Mouse (Mus musculus): ENCODE measurements around the gene Socs3. TPM values are rescaled to one million over a fixed set of nuclear protein-coding genes. Genes with fewer than 3 reads are reported as not detected.
A peak's percentile ranks its signal among the peaks of the same experiment; 100 is the strongest.

Gene Socs3
- not detected in 2 replicates for polyA plus RNA-seq (2012; ENCODE audit: insufficient read depth, insufficient read length, low replicate concordance, missing spikeins)

DNA sequence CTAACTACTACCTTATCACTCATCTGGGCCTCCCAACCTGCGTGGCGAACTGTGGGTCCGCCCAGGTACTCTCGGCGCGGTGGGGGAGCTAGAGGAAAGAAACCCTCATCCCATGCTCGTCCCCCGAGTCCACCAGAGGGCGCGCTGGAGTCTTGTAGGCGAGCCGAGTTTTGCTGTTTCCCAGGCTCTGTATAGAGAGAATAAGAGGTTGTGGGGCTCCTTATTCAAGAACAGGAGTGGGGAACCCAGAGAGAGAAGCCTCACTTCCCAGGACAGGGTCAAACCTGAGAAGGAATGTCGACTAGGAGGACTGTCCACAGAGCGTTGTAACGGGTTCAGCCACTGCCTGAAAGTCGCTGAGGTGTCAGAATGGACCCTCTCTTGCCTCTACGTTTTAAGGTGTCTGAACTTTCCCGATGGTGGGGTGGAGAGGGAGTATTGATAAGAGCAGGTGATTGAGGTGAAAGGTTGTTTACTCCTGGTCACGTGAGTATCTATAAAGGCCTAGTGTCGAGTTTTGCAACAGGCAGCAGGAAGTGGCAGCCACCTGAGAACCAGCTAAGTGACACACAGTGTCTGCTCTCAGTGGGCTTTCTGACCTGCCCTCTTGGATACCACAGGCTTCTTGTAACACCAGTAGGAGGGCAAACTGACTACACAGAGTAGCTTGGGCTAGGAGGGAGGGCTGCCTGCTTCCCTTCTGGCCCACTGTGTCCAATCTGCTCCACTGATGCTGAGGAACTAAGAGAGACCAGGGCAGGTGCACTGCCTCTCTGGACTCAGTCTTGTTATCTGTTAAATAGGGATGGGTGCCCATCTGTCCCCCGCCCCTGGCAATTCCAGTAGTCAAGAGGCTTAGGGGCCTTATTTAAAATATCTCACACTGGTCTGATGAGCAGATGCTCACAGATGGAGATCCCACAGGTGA is at the start of gene Socs3:
Gene Socs3, minus strand, starts transcription at position 103 of the 928 bp plus-strand sequence.
- no peak within 1 kb of the TSS for H3K27ac ChIP-seq (ENCODE audit: insufficient read depth, low read depth, low read length)

DNA sequence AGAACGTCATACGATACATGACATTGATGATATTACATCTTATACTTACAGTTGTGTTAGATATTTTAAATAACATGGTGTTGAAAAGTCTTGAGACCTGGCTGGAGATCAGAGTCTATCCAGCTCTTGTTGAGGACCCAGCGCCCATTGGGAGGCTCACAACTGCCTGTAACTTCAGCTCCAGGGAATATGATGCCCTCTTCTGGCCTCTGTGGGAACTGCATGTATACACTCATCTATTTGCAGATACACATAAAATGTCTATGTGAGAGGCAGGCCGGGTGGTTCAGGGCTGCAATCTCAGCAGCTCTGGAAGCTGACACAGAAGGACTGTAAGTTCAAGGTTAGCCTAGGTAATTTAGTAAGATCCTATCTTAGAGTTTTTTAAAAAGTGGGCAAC is 48.5 kb upstream of the Socs3 start:
- WGBS: 97% methylated on average over 4 of the region's 4 CpGs
- TF ChIP-seq CTCF (IDR thresholded peaks at IDR 0.05; ENCODE audit: insufficient read depth, low read depth, low read length): no peak
- no peak for TF ChIP-seq POLR2A (IDR thresholded peaks at IDR 0.05; ENCODE audit: insufficient read depth, low read depth, low read length)
- Histone ChIP-seq H3K4me1 (ENCODE audit: control insufficient read depth, insufficient read depth, low read length) (peaks cover 4% of the 10 kb centered on the region; the same call in 1 of the 2 replicates), H3K4me3 (ENCODE audit: insufficient read depth, low read depth, low read length) (no peak overlapping the region), H3K27ac (ENCODE audit: insufficient read depth, low read depth, low read length) (no peak overlapping the region)

More for the DNA sequence above, at the start of gene Socs3:
- TF ChIP-seq CTCF (IDR thresholded peaks at IDR 0.05; ENCODE audit: insufficient read depth, low read depth, low read length): peak; percentile 93
- TF ChIP-seq POLR2A (IDR thresholded peaks at IDR 0.05; ENCODE audit: insufficient read depth, low read depth, low read length): no peak
- 15% methylated on average over 21 of the region's 21 CpGs for WGBS
- H3K4me3 ChIP-seq (ENCODE audit: insufficient read depth, low read depth, low read length): peak within 1 kb of the TSS; percentile 56
- peaks cover 40% of the 10 kb centered on the region for H3K4me1 ChIP-seq (ENCODE audit: control insufficient read depth, insufficient read depth, low read length)

DNA sequence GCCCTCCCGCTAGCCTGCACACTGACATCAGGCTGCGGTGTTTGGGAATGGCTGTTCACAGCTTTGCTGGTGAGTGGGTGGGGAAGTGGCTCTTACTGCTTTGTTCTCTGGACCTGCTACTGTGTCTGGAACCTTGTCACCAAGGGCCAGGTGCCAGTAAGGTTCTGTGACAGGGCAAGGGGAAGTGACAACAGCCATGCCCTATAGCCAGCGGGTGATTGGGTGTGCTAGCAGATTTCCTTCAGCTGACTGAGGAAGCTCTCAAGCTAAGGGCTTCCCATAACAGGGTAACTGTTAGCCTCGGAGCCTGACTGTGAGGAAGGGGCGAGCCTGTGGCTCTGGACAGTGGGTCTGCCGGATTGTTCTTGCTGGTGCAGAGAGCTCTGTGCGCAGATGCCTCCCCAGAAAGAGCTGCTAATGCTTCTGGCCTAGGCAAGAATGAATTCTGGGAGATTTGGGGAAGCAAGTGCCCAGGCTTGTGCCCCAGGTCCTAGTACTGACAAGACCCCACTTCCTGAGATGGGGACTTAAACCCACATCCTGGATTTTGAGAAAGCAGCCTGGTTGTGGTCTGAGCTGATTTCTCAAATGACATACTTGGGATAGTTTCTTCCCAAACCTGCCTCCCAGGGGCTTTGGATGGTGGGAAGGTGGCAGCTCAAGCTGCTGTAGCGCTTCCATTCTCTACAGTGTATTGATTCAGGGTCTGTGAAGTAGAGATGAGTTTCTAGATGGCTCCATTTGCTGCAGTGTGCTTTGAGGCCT is 45.7 kb upstream of the Socs3 start:
- Histone ChIP-seq H3K4me1 (ENCODE audit: control insufficient read depth, insufficient read depth, low read length) (peaks cover 4% of the 10 kb centered on the region; the same call in 1 of the 2 replicates), H3K4me3 (ENCODE audit: insufficient read depth, low read depth, low read length) (no peak overlapping the region), H3K27ac (ENCODE audit: insufficient read depth, low read depth, low read length) (no peak overlapping the region; the same call in 1 of the 2 replicates)
- no peak for TF ChIP-seq CTCF (IDR thresholded peaks at IDR 0.05; ENCODE audit: insufficient read depth, low read depth, low read length)
- no peak for TF ChIP-seq POLR2A (IDR thresholded peaks at IDR 0.05; ENCODE audit: insufficient read depth, low read depth, low read length)
- WGBS: 86% methylated on average over 8 of the region's 8 CpGs

DNA sequence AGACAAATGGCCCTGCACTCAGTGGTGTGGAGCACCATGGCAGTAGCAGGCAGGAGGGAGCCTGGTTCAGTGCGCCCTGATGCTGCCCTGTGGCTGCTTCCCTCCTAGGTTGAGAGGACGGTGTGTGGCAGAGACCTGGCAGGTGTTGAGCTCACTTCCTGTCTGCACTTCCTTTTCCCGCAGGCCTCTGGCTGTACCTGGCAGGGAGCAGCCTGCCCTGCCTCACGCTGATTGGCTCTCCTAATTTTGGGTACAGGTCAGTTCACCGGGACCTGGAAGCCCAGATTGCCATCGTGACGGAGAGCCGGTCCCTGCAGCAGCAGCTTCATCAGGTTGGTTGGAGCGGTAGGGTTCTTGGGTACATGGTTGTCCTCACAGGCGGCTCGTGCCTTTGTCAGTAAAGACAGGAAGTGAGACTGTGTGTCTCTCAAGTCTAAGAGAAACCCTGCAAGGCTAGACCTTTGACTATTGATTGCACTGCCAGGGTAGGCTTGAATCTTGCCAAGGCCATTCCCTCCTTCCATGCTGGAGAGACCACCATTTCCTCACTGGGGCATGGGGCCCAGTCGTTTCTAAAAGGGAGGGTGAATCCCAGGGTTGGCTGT is 44.6 kb upstream of the Socs3 start:
- Histone ChIP-seq H3K4me3 (ENCODE audit: insufficient read depth, low read depth, low read length) (no peak overlapping the region), H3K27ac (ENCODE audit: insufficient read depth, low read depth, low read length) (no peak overlapping the region), H3K4me1 (ENCODE audit: control insufficient read depth, insufficient read depth, low read length) (peaks cover 9% of the 10 kb centered on the region)
- TF ChIP-seq POLR2A (IDR thresholded peaks at IDR 0.05; ENCODE audit: insufficient read depth, low read depth, low read length) (no peak), CTCF (IDR thresholded peaks at IDR 0.05; ENCODE audit: insufficient read depth, low read depth, low read length) (no peak)
- WGBS: 86% methylated on average over 12 of the region's 12 CpGs

DNA sequence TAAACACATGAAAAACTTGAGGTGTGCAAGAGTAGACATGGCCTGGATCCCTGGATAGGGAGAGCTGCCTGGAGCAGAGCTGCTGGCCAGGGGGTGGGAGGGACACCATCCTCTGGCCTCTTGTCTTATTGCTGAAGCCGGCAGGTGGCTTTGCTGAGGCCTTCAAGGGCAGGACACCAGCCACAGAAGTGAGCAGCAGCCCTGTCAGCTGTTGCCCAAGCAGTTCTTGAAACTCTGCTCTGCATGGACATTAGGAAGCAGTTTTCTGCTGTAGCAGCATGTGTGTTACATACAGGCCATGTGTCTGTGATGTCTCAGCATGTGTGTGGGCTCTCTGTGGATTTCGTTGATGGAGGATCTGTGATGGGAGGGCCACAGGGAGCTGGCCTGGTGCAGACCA is 43.5 kb upstream of the Socs3 start:
- TF ChIP-seq CTCF (IDR thresholded peaks at IDR 0.05; ENCODE audit: insufficient read depth, low read depth, low read length): no peak
- H3K4me1 ChIP-seq (ENCODE audit: control insufficient read depth, insufficient read depth, low read length): peaks cover 19% of the 10 kb centered on the region
- no peak overlapping the region for H3K4me3 ChIP-seq (ENCODE audit: insufficient read depth, low read depth, low read length)
- 82% methylated on average over 2 of the region's 2 CpGs for WGBS
- no peak overlapping the region for H3K27ac ChIP-seq (ENCODE audit: insufficient read depth, low read depth, low read length)

DNA sequence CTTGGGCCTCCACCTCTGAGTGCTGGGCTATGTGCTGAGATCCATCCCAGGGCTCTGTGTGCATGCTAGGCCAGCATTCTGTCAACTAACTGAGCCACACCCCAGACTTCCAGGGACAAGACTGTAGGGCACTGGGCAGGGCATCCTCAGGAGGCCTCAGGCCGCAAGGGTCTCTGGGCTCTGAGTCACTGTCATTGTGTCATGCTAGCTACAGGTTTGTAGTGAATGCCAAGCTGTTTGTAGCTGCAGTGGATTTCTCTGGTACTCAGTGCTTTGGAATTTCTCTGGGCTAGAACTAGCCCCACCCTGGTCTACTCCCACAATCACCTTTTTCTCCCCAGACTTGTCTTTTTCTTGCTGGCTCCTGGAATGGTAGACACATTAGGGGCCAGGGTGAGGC is 42.7 kb upstream of the Socs3 start:
- no peak overlapping the region for H3K4me3 ChIP-seq (ENCODE audit: insufficient read depth, low read depth, low read length)
- H3K27ac ChIP-seq (ENCODE audit: insufficient read depth, low read depth, low read length): no peak overlapping the region
- H3K4me1 ChIP-seq (ENCODE audit: control insufficient read depth, insufficient read depth, low read length): peaks cover 25% of the 10 kb centered on the region
- WGBS: 96% methylated on average over 1 of the region's 1 CpGs
- TF ChIP-seq CTCF (IDR thresholded peaks at IDR 0.05; ENCODE audit: insufficient read depth, low read depth, low read length) (no peak), POLR2A (IDR thresholded peaks at IDR 0.05; ENCODE audit: insufficient read depth, low read depth, low read length) (no peak)

DNA sequence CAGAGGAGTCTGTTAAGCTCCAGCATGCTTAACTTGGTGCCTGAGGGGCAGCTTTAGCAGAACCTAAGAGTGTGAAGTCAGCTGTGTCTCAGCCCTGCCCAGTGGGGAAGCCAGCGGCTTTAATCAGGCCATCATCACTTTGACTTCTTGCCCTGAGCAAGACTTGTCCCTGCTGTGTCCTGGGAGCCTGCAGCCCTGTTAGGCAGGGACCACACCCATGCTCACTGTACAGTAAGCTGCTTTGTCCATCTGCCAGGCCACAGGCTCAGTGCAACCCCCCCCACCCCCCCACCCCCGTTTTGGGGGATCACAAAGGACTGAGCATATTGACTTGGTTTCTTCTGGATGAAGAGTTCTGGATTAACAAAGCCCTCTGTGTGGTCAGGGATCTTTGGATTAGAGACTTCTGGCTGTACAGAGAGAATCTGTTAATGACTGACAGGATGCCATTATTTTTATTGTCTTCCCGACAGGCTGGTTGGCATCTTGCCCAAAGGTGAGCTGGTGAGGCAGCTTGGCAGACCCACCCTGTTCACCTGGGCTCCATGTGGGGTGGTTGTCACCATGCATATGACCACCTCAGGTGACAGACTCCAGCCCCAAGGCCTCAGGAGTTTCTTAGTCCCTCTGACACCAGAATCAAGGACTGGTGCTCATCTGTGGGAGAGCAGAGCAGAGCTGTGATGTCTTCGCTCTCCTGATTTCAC is 40.2 kb upstream of the Socs3 start:
- H3K4me3 ChIP-seq (ENCODE audit: insufficient read depth, low read depth, low read length): no peak overlapping the region
- H3K27ac ChIP-seq (ENCODE audit: insufficient read depth, low read depth, low read length): peak overlapping the region; percentile 16; the same call in 1 of the 2 replicates
- no peak for TF ChIP-seq CTCF (IDR thresholded peaks at IDR 0.05; ENCODE audit: insufficient read depth, low read depth, low read length)
- WGBS: 57% methylated on average over 4 of the region's 4 CpGs
- peaks cover 29% of the 10 kb centered on the region for H3K4me1 ChIP-seq (ENCODE audit: control insufficient read depth, insufficient read depth, low read length)

DNA sequence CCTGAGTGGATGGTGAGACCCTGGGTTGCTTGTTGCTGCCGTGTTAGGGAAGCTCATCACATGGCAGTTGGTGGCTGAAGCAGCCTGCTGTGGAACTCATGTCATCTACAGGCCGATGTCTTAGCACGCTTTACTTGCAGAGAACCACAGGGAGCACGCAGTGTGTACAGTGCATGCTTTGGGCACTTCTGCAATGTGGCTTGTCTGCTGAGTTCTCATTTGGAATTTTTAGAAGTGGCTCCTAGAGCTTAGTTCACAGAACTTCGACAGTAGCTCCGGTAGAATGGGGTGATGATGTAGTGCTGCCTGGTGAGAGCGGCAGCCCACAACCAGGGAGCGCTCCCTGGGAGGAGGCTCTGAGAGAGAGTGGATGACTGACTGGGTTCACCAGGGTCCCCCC is 39.0 kb upstream of the Socs3 start:
- WGBS: 78% methylated on average over 8 of the region's 8 CpGs
- no peak overlapping the region for H3K4me3 ChIP-seq (ENCODE audit: insufficient read depth, low read depth, low read length)
- no peak for TF ChIP-seq CTCF (IDR thresholded peaks at IDR 0.05; ENCODE audit: insufficient read depth, low read depth, low read length)
- peak overlapping the region; percentile 20; the same call in 1 of the 2 replicates for H3K27ac ChIP-seq (ENCODE audit: insufficient read depth, low read depth, low read length)
- peaks cover 25% of the 10 kb centered on the region for H3K4me1 ChIP-seq (ENCODE audit: control insufficient read depth, insufficient read depth, low read length)
